Mouse (Mus musculus) heart, adult 2 months (tissue): Measurements from ENCODE around the gene Anxa2. TPM values are rescaled to one million over a fixed set of nuclear protein-coding genes. Genes with fewer than 3 reads are reported as not detected.

Experiments used
- DNase-seq, 2 experiments: peaks; one replicate each; pipeline ENCODE4 v3.0.0; 2021
- H3K27ac ChIP-seq: fragments of 200-600 bp; 2 replicates; pipeline ENCODE4 v1.8.1; 2022
- H3K27me3 ChIP-seq: fragments of 200-500 bp; 2 replicates; pipeline ENCODE4 v1.6.1; 2012; ENCODE audit warnings: mild to moderate bottlenecking, low read length, inconsistent platforms, mixed read lengths; ENCODE audit not compliant: control insufficient read depth, insufficient read depth
- H3K36me3 ChIP-seq: fragments of 200-500 bp; 2 replicates; pipeline ENCODE4 v1.6.1; 2012; ENCODE audit warnings: low read length, inconsistent platforms; ENCODE audit not compliant: control insufficient read depth, insufficient read depth
- H3K4me1 ChIP-seq: fragments of 200-500 bp; 2 replicates; pipeline ENCODE4 v1.6.1; 2011; ENCODE audit warnings: low read length; ENCODE audit not compliant: control insufficient read depth, insufficient read depth
- H3K4me3 ChIP-seq: fragments of 200-600 bp; 2 replicates; pipeline ENCODE4 v1.8.1; 2022
- H3K79me2 ChIP-seq: fragments of 200-500 bp; replicated peaks from 2 replicates; pipeline ENCODE4 v1.6.1; 2012; ENCODE audit warnings: mild to moderate bottlenecking, inconsistent platforms, low read length, moderate library complexity, mixed read lengths; ENCODE audit not compliant: control insufficient read depth, insufficient read depth
- H3K9ac ChIP-seq: fragments of 200-500 bp; 2 replicates; pipeline ENCODE4 v1.6.1; 2012; ENCODE audit warnings: low read depth, mild to moderate bottlenecking, control low read depth, inconsistent platforms, low read length, mixed read lengths
- CTCF ChIP-seq: fragments of 200-600 bp; IDR thresholded peaks from 2 replicates; pipeline ENCODE4 v1.8.1; 2022; ENCODE audit warnings: antibody characterized with exemption, mild to moderate bottlenecking, moderate library complexity
- EP300 ChIP-seq: fragments of 200-500 bp; IDR thresholded peaks from 2 replicates; pipeline ENCODE4 v1.6.1; 2011; ENCODE audit warnings: low read depth, low read length, control low read depth; ENCODE audit not compliant: insufficient read depth
- POLR2A ChIP-seq: fragments of 200-500 bp; IDR thresholded peaks from 2 replicates; pipeline ENCODE4 v1.6.1; 2011; ENCODE audit warnings: mild to moderate bottlenecking, low read depth, low read length, control low read depth; ENCODE audit not compliant: insufficient read depth
- WGBS: fragments of 180-500 bp; shearing (Covaris S2); methylation state at CpG from one replicate; pipeline ENCODE4 v1.1.7; 2018; 5-methylcytosine and 5-hydroxymethylcytosine counted together
- intact Hi-C: fragments of 180-260 bp; cut with DNase I; formaldehyde crosslinking; loops from one replicate; pipeline ENCODE4 v1.15.1; 2025
- microRNA-seq, 2 experiments: library from miRNA; unstranded; fragments of <30 nt; microRNA quantifications; one replicate each; pipeline ENCODE4 v1.2.0; 2021
- polyA plus RNA-seq: library from polyadenylated mRNA; depleted of rRNA; stranded (reverse); fragments of >200 nt; gene quantifications from 2 replicates; pipeline ENCODE4 v1.2.3, GENCODE M21; 2012; rRNA removed
- total RNA-seq, 2 experiments: library from RNA; stranded (reverse); gene quantifications; 2 replicates each; pipeline ENCODE4 v1.2.3; 2021

Anxa2 gene
- total and polyA plus RNA-seq, 3 experiments = 59.7 to 97.4 (median 72.5) TPM

DNA sequence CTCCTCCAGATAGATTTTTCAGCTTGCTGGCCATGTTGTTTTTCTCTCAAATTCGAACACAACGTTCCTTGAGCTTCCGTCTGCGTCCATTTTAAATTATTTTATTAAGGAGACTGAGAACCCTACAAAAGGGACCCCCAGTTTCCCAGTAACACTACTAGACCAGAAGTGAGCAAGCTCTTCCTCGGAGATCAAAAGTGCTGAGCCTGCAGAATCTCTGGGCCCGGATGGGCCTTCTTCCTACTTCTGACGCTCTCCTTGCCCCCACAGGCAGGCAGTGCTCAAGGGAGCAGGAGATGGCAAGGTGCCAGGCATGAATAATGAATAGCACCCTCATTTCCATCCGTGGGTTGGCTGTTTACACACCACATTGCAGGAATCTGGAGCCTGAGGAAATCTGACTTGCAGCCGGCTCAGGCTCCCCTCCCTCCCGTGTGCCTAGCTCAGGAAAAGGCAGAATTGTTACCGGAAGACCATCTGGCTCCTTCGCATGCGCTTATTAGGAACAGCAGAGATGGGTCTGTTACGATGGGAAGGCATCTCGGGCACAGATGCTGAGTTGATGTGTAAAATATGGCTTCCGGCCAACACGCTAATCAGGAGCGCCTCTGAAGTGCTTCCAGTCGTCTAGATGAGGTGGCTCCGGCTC, 64.1 kb downstream of the Anxa2 start:
- Histone ChIP-seq H3K9ac (no peak overlapping the region), H3K36me3 (no peaks in the 10 kb centered on the region), H3K27ac (no peak overlapping the region), H3K4me1 (no peaks in the 10 kb centered on the region), H3K79me2 (no peaks in the 10 kb centered on the region), H3K27me3 (no peaks in the 10 kb centered on the region), H3K4me3 (no peak overlapping the region)
- 46% methylated on average over 20 of the region's 20 CpGs for WGBS
- no peak for DNase-seq
- TF ChIP-seq POLR2A = no peak
- TF ChIP-seq CTCF = no peak
- no peak for TF ChIP-seq EP300
- intact Hi-C loops = no loop called here

Small RNA genes lying within 50 kb of the gene (microRNA-seq; reads per million reads assigned to microRNA genes)
- 0 to 0.39 reads per million in 2 experiments for gene Mir3109

Other genes starting within 250 kb of the Anxa2 start
- gene Ice2, start 55.7 kb upstream of the Anxa2 start, total RNA-seq = 1 to 10 TPM; 4.9 to 9.1 TPM
- 1.9 and 3.9 TPM in 2 replicates for gene Ice2, start 55.7 kb upstream of the Anxa2 start, polyA plus RNA-seq